Mouse (Mus musculus) forebrain, embryonic 11.5 days (tissue): Measurements from ENCODE around the gene Gnl1. TPM values are rescaled to one million over a fixed set of nuclear protein-coding genes. Genes with fewer than 3 reads are reported as not detected.
"Not testable (repeated sequence)": the region's sequence is repeated elsewhere in the genome, so short reads cannot be mapped to it uniquely, and the experiment has no call there.

Experiments
- ATAC-seq: fragments of 200-750 bp; cut with Nextera tagmentation; replicated peaks from 2 replicates; pipeline ENCODE4 v1.8.0; 2017; ENCODE audit warnings: moderate TSS enrichment; ENCODE audit not compliant: low FRiP score
- DNase-seq: peaks from one replicate; pipeline ENCODE4 v3.0.0-alpha.2; 2017; ENCODE audit warnings: low spot score
- H3K27ac ChIP-seq: fragments of 300-500 bp; sonication (generic); 2 replicates; pipeline ENCODE4 v1.5.1; 2014; ENCODE audit warnings: low read depth, low read length
- H3K27me3 ChIP-seq: fragments of 300-500 bp; sonication (generic); 2 replicates; pipeline ENCODE4 v1.6.1; 2014; ENCODE audit warnings: mild to moderate bottlenecking, low read length, mixed read lengths; ENCODE audit not compliant: control insufficient read depth, insufficient read depth
- H3K36me3 ChIP-seq: fragments of 300-500 bp; sonication (generic); 2 replicates; pipeline ENCODE4 v1.6.1; 2014; ENCODE audit warnings: mild to moderate bottlenecking, low read length, moderate library complexity, mixed read lengths; ENCODE audit not compliant: control insufficient read depth, insufficient read depth
- H3K4me1 ChIP-seq: fragments of 300-500 bp; sonication (generic); replicated peaks from 2 replicates; pipeline ENCODE4 v1.6.1; 2014; ENCODE audit warnings: low read length, mixed read lengths; ENCODE audit not compliant: control insufficient read depth, insufficient read depth
- H3K4me2 ChIP-seq: fragments of 300-500 bp; sonication (generic); 2 replicates; pipeline ENCODE4 v1.6.1; 2014; ENCODE audit warnings: low read depth, mild to moderate bottlenecking, low read length, moderate library complexity, mixed read lengths; ENCODE audit not compliant: severe bottlenecking
- H3K4me3 ChIP-seq: fragments of 300-500 bp; sonication (generic); 2 replicates; pipeline ENCODE4 v1.5.1; 2014; ENCODE audit warnings: low read depth, low read length
- H3K9ac ChIP-seq: fragments of 300-500 bp; sonication (generic); 2 replicates; pipeline ENCODE4 v1.6.1; 2014; ENCODE audit warnings: low read length
- H3K9me3 ChIP-seq: fragments of 300-500 bp; sonication (generic); 2 replicates; pipeline ENCODE4 v1.6.1; 2016; ENCODE audit warnings: low read length, mixed read lengths; ENCODE audit not compliant: control insufficient read depth
- WGBS: fragments of 180-500 bp; shearing (Covaris S2); extraction: QIAGEN DNeasy Blood & Tissue Kit; methylation state at CpG from one replicate; pipeline ENCODE4 v1.1.7; 2014; 5-methylcytosine and 5-hydroxymethylcytosine counted together
- polyA plus RNA-seq: library from polyadenylated mRNA; unstranded; fragments of >200 nt; fragmentation: Nextera tagmentation; extraction: Ambion mirVana; gene quantifications from 2 replicates; pipeline ENCODE4 v1.2.1, GENCODE M21; 2014

Gnl1 gene
- polyA plus RNA-seq, 1 experiment from 2014 or later: 46.0 TPM

DNA sequence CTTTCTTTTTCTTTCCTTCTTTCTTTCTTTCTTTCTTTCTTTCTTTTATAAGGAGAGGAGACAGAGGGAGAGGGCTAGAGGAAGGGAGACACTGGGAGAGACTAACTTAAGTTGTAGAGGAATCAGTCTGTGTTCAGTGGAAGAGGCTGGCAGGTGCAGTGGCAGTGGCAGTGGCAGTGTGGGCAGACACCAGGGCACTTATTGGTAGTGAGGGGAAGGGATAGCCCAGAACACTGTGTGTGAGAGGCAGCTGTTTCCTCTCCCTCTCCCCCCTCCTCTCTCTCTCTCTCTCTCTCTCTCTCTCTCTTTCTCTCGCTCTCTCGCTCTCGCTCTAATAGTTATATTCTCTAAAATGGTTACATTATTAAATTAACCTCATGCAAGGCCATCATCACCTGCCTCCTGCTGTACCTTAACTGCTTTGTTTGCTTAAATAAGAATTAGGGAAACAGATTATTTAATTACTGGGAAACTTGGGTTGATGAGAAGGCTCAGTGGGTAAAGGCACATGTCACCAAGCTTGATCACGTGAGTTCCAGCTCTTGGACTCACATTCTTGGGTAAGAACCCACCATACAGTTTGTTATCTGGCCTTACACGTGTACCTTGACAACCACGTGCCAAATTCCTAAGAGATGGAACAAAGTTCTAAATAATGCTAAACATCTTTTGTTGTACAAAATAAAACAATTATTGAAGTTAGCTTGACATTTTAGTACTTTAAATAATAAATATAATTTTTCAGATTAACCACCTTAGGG lies 19.1 kb downstream of the Gnl1 start:
- no peaks in the 10 kb centered on the region for H3K36me3 ChIP-seq
- no peak overlapping the region for H3K9ac ChIP-seq
- no peak overlapping the region for H3K4me3 ChIP-seq
- DNase-seq (no peak), ATAC-seq (no peak)
- no peaks in the 10 kb centered on the region for H3K9me3 ChIP-seq
- 92% methylated on average over 6 of the region's 6 CpGs for WGBS
- H3K27ac ChIP-seq: no peak overlapping the region
- no peaks in the 10 kb centered on the region for H3K27me3 ChIP-seq
- 0 out of 2 replicates have a peak, but pooled peaks cover 3% of the 10 kb centered on the region for H3K4me1 ChIP-seq
- H3K4me2 ChIP-seq: no peak overlapping the region

DNA sequence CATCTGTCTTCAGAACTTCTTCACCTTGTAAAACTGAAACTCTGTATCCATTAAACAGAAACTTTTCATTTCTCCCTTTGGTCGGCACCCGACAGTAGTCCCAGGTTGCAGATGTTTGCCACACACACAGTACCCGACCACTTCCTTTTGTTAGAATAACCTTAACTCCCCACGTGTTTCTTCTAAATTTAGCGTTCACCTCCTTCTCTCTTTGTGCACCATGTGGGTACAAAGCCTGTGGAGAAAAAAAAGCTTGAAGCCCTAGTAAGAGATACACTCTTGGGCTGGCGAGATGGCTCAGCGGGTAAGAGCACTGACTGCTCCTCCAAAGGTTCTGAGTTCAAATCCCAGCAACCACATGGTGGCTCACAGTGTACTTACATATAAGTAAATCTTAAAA lies 19.7 kb downstream of the Gnl1 start:
- 91% methylated on average over 7 of the region's 7 CpGs for WGBS
- Histone ChIP-seq H3K9ac (no peak overlapping the region), H3K4me3 (no peak overlapping the region), H3K36me3 (no peaks in the 10 kb centered on the region), H3K4me2 (no peak overlapping the region), H3K4me1 (0 out of 2 replicates have a peak, but pooled peaks cover 3% of the 10 kb centered on the region), H3K27me3 (no peaks in the 10 kb centered on the region), H3K9me3 (no peaks in the 10 kb centered on the region), H3K27ac (no peak overlapping the region)
- no peak for DNase-seq
- no peak for ATAC-seq

DNA sequence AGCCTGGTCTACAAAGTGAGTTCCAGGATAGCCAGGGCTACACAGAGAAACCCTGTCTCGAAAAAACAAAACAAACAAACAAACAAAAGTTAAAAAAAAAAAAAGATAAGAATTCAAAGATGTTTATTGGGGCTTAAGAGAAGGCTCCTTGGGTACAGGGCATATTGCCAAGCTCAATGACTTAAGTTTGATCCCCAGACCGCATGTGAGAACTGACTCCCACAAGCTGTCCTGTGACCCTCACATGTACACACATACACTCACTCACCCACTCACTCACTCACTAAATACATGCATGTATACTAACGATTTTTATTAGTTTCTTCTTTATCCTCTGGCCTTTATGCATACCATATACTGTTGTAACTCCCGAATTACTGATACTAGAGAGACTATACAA lies 20.7 kb downstream of the Gnl1 start:
- Histone ChIP-seq H3K4me3 (no peak overlapping the region), H3K27me3 (no peaks in the 10 kb centered on the region), H3K27ac (no peak overlapping the region), H3K36me3 (no peaks in the 10 kb centered on the region), H3K4me1 (0 out of 2 replicates have a peak, but pooled peaks cover 2% of the 10 kb centered on the region), H3K4me2 (no peak overlapping the region), H3K9ac (no peak overlapping the region), H3K9me3 (no peaks in the 10 kb centered on the region)
- WGBS: 89% methylated on average over 4 of the region's 4 CpGs
- no peak for ATAC-seq
- DNase-seq: no peak

DNA sequence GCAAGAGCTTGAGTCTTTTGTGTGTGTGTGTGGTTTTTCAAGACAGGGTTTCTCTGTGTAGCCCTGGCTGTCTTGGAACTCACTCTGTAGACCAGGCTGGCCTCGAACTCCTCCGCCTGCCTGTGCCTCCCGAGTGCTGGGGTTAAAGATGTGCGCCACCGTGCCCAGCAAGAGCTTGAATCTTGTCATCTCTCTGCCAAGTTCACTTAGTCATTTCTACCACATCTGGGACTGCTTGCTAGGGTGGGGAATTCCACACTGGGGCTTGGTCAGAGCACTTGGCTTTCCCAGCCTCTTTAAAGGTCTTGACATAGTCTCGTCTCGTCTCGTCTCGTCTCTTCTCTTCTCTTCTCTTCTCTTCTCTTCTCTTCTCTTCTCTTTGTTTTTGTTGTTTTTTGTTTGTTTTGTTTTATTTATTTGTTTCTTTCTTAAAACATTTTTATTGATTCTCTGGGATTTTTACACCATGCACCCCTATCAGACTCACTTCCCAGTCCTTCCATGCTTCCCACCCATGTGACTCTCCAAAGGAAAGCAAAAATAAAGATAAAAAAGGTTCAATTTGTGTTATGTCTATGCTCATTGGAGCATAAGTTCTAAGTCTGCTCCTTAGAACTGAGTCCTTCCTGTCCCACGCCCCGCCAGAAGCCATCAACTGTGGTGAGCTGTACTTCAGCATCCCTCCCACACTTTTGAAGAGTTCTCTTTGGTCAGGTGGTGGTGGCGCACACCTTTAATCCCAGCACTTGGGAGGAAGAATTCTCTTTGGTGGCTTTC lies 21.7 kb downstream of the Gnl1 start:
- ATAC-seq (no peak), DNase-seq (no peak)
- no peak overlapping the region for H3K27ac ChIP-seq
- no peaks in the 10 kb centered on the region; the same call in 1 of the 2 replicates for H3K36me3 ChIP-seq
- no peak overlapping the region for H3K4me2 ChIP-seq
- WGBS: 97% methylated on average over 12 of the region's 12 CpGs
- no peaks in the 10 kb centered on the region; the same call in 1 of the 2 replicates for H3K9me3 ChIP-seq
- H3K4me3 ChIP-seq: no peak overlapping the region
- no peak overlapping the region for H3K9ac ChIP-seq
- no peaks in the 10 kb centered on the region for H3K27me3 ChIP-seq
- 0 out of 2 replicates have a peak, but pooled peaks cover 2% of the 10 kb centered on the region for H3K4me1 ChIP-seq

DNA sequence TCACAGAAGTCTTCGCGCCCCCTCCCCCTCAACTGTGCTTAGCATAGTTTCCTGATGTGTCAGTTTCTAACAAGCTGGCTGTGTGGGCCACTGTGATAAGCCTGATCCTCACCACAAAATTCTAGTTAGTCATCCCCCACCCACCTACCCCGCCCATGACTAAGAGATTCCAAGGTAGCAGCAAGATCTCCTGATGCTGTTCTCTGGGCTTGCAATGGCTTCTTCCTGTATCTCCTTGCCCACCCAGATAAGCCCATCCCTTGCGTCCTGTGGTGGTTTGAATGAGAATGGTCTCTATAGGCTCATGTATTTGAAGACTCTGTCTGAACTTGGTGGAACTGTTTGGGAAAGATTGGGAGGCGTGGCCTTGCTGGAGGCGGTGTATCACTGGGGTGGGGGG lies 22.3 kb downstream of the Gnl1 start:
- Histone ChIP-seq H3K4me2 (no peak overlapping the region), H3K9me3 (no peaks in the 10 kb centered on the region; the same call in 1 of the 2 replicates), H3K27me3 (no peaks in the 10 kb centered on the region), H3K36me3 (no peaks in the 10 kb centered on the region; the same call in 1 of the 2 replicates), H3K27ac (no peak overlapping the region), H3K4me3 (no peak overlapping the region), H3K9ac (no peak overlapping the region), H3K4me1 (0 out of 2 replicates have a peak, but pooled peaks cover 2% of the 10 kb centered on the region)
- ATAC-seq (no peak), DNase-seq (no peak)
- WGBS: 95% methylated on average over 6 of the region's 6 CpGs

DNA sequence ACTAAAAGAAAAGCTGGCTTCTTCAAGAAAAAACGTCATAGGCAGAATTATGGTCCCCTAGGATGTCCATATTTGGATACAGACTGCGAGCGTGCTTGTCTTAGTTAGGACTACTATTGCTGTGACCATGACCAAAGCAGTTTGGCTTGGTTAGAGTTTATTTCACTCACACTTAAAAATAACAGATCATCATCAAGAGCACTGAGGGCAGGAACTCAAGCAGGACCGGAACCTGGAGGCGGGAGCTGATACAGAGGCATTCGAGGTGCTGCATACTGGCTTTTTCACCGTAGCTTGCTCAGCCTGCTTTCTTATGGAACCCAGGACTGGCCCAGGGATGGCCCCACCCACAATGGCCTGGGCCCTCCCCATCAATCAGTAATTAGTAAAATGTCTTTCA lies 23.7 kb downstream of the Gnl1 start:
- Histone ChIP-seq H3K27ac (no peak overlapping the region), H3K9ac (no peak overlapping the region), H3K9me3 (no peaks in the 10 kb centered on the region; the same call in 1 of the 2 replicates), H3K4me1 (no peaks in the 10 kb centered on the region), H3K4me2 (no peak overlapping the region), H3K36me3 (no peaks in the 10 kb centered on the region; the same call in 1 of the 2 replicates), H3K4me3 (no peak overlapping the region), H3K27me3 (no peaks in the 10 kb centered on the region)
- DNase-seq (no peak), ATAC-seq (no peak)
- 91% methylated on average over 7 of the region's 7 CpGs for WGBS

DNA sequence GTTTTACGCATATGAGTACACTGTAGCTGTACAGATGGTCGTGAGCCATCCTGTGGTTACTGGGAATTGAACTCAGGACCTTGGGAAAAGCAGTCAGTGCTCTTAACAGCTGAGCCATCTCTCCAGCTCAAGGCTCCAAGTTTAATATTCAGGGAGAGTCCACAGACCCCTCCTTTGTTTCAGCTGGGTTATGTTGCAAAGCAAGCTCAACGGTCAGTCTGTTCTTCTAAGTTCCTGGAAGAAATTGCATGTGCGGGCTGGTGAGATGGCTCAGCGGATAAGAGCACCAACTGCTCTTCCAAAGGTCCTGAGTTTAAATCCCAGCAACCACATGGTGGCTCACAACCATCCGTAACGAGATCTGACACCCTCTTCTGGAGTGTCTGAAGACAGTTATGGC lies 24.8 kb downstream of the Gnl1 start:
- not testable (repeated sequence) for H3K4me3 ChIP-seq, H3K36me3 ChIP-seq, DNase-seq, H3K9me3 ChIP-seq, H3K9ac ChIP-seq, H3K4me2 ChIP-seq, H3K4me1 ChIP-seq, H3K27me3 ChIP-seq, ATAC-seq, H3K27ac ChIP-seq
- 95% methylated on average over 7 of the region's 7 CpGs for WGBS

DNA sequence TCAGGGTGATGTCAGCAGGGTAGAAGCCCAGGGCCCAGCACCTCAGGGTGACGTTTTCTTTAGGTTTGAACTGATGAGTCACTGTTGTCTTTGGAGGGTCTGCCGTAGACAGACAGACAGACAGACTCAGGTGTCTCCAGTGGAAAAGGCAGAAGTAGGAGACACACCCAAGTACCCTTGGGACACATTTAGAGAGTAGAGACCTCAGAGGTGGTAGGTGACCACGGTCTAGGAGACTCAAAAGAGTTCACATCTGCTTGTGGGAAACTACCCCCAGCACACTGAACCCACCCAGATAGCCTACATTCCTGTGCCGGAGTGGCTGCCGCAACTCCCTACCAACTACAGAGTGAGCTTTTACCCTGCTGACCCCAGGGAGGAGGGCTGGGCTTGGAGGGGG lies 35.3 kb downstream of the Gnl1 start:
- H3K4me1 ChIP-seq: no peaks in the 10 kb centered on the region
- 93% methylated on average over 5 of the region's 5 CpGs for WGBS
- H3K9me3 ChIP-seq: no peaks in the 10 kb centered on the region
- no peak for ATAC-seq
- no peaks in the 10 kb centered on the region; the same call in 1 of the 2 replicates for H3K36me3 ChIP-seq
- no peak overlapping the region for H3K9ac ChIP-seq
- H3K4me3 ChIP-seq: no peak overlapping the region
- no peak overlapping the region for H3K27ac ChIP-seq
- no peaks in the 10 kb centered on the region for H3K27me3 ChIP-seq
- DNase-seq: no peak
- H3K4me2 ChIP-seq: no peak overlapping the region
